Mouse (Mus musculus) heart, embryonic 12.5 days (tissue): ENCODE data around the gene Zfp600. TPM values are rescaled to one million over a fixed set of nuclear protein-coding genes. Genes with fewer than 3 reads are reported as not detected.

Experiments used
- polyA plus RNA-seq: library from polyadenylated mRNA; unstranded; fragments of >200 nt; fragmentation: Nextera tagmentation; extraction: Ambion mirVana; gene quantifications from 2 replicates; pipeline ENCODE4 v1.2.1, GENCODE M21; 2016

Gene Zfp600
- polyA plus RNA-seq, 1 experiment from 2014 or later: not detected

Other genes starting within 250 kb of the Zfp600 start
- gene Zfp987, start 59.5 kb upstream of the Zfp600 start, polyA plus RNA-seq: not detected in 2 replicates